Mouse (Mus musculus) cerebellum, postnatal 14 days (tissue): ENCODE results near the gene Gins3.
"Not testable (repeated sequence)": the region's sequence is repeated elsewhere in the genome, so short reads cannot be mapped to it uniquely, and the experiment has no call there.

Experiments
- DNase-seq, 2 experiments: peaks; one replicate each; pipeline ENCODE4 v3.0.0; 2021; ENCODE audit warnings: mixed read lengths in 2 of 2

The Gins3 gene

GRCm38 (mm10) chr8:95653351-95653750 is 20.1 kb downstream of the Gins3 start:
- no peak for DNase-seq

- no peak for DNase-seq
These were observed 22.6 kb downstream of the Gins3 start for GRCm38 (mm10) chr8:95655831-95656230.

- DNase-seq: no peak
These were observed 23.2 kb downstream of the Gins3 start for GRCm38 (mm10) chr8:95656316-95657002.

- no peak for DNase-seq
These were observed 24.3 kb downstream of the Gins3 start for GRCm38 (mm10) chr8:95657523-95657922.

- no peak for DNase-seq
These were observed 27.2 kb downstream of the Gins3 start for GRCm38 (mm10) chr8:95660334-95660882.

GRCm38 (mm10) chr8:95661085-95661484 is 27.8 kb downstream of the Gins3 start:
- DNase-seq: no peak

GRCm38 (mm10) chr8:95661575-95661974 is 28.3 kb downstream of the Gins3 start:
- no peak for DNase-seq

- no peak for DNase-seq
These were observed 29.8 kb downstream of the Gins3 start for GRCm38 (mm10) chr8:95662885-95663598.

GRCm38 (mm10) chr8:95663599-95663949 is 30.3 kb downstream of the Gins3 start:
- no peak for DNase-seq

GRCm38 (mm10) chr8:95665813-95666452 is 32.7 kb downstream of the Gins3 start:
- DNase-seq: not testable (repeated sequence)

- no peak for DNase-seq
These were observed 35.1 kb downstream of the Gins3 start for GRCm38 (mm10) chr8:95668163-95668958.

- no peak for DNase-seq
These were observed 36.7 kb downstream of the Gins3 start for GRCm38 (mm10) chr8:95669967-95670366.

GRCm38 (mm10) chr8:95671861-95672260 is 38.6 kb downstream of the Gins3 start:
- DNase-seq: no peak

- DNase-seq: no peak
These were observed 39.6 kb downstream of the Gins3 start for GRCm38 (mm10) chr8:95672811-95673210.

- no peak for DNase-seq
These were observed 43.4 kb downstream of the Gins3 start, which contains the start of gene Ndrg4 for GRCm38 (mm10) chr8:95676631-95677030. Gene Ndrg4, plus strand, starts transcription at chr8:95676980.

- DNase-seq: peak in 1 of 2 experiments; percentile 24
These were observed 44.4 kb downstream of the Gins3 start for GRCm38 (mm10) chr8:95677591-95678023.

GRCm38 (mm10) chr8:95678024-95678611 is 44.9 kb downstream of the Gins3 start:
- DNase-seq: peak; percentile 35 to 49

GRCm38 (mm10) chr8:95688073-95688672 is 54.9 kb downstream of the Gins3 start:
- DNase-seq: no peak

GRCm38 (mm10) chr8:95690929-95691541 is 57.8 kb downstream of the Gins3 start:
- DNase-seq: no peak

GRCm38 (mm10) chr8:95694631-95695030 is 61.4 kb downstream of the Gins3 start:
- no peak for DNase-seq
